Mouse (Mus musculus): ENCODE measurements around the gene Smap2.

Gene Smap2

GRCm38 (mm10) chr4:121020040-121020790 is 3.2 kb upstream of the Smap2 start:
- no peak for DNase-seq (ENCODE audit: low read depth)

GRCm38 (mm10) chr4:121018250-121018649 is 1.2 kb upstream of the Smap2 start:
- DNase-seq (ENCODE audit: low read depth) = no peak

- DNase-seq (ENCODE audit: low read depth) = no peak
Observed at GRCm38 (mm10) chr4:121016021-121016898, 787 bp downstream of the Smap2 start.

GRCm38 (mm10) chr4:121015268-121015659 is 1.8 kb downstream of the Smap2 start:
- no peak for DNase-seq (ENCODE audit: low read depth)

- DNase-seq (ENCODE audit: low read depth) = peak; percentile 66
Observed at GRCm38 (mm10) chr4:121014594-121015267, 2.3 kb downstream of the Smap2 start.

- no peak for DNase-seq (ENCODE audit: low read depth)
Observed at GRCm38 (mm10) chr4:121010770-121011549, 6.1 kb downstream of the Smap2 start.

- no peak for DNase-seq (ENCODE audit: low read depth)
Observed at GRCm38 (mm10) chr4:121009151-121009550, 7.9 kb downstream of the Smap2 start.

- no peak for DNase-seq (ENCODE audit: low read depth)
Observed at GRCm38 (mm10) chr4:121008071-121008745, 8.8 kb downstream of the Smap2 start.

- DNase-seq (ENCODE audit: low read depth) = no peak
Observed at GRCm38 (mm10) chr4:121007006-121007405, 10.0 kb downstream of the Smap2 start.

- DNase-seq (ENCODE audit: low read depth) = no peak
Observed at GRCm38 (mm10) chr4:121004679-121005078, 12.4 kb downstream of the Smap2 start.

GRCm38 (mm10) chr4:121003611-121004091 is 13.4 kb downstream of the Smap2 start:
- no peak for DNase-seq (ENCODE audit: low read depth)

- no peak for DNase-seq (ENCODE audit: low read depth)
Observed at GRCm38 (mm10) chr4:121002400-121003171, 14.5 kb downstream of the Smap2 start.

GRCm38 (mm10) chr4:121001659-121002058 is 15.4 kb downstream of the Smap2 start:
- DNase-seq (ENCODE audit: low read depth) = no peak

- DNase-seq (ENCODE audit: low read depth) = no peak
Observed at GRCm38 (mm10) chr4:121001042-121001441, 16.0 kb downstream of the Smap2 start.

- no peak for DNase-seq (ENCODE audit: low read depth)
Observed at GRCm38 (mm10) chr4:120995911-120996310, 21.1 kb downstream of the Smap2 start.

GRCm38 (mm10) chr4:120993025-120993424 is 24.0 kb downstream of the Smap2 start:
- DNase-seq (ENCODE audit: low read depth) = no peak

- no peak for DNase-seq (ENCODE audit: low read depth)
Observed at GRCm38 (mm10) chr4:120992284-120992683, 24.8 kb downstream of the Smap2 start.

GRCm38 (mm10) chr4:120987319-120987718 is 29.7 kb downstream of the Smap2 start:
- no peak for DNase-seq (ENCODE audit: low read depth)

GRCm38 (mm10) chr4:120986446-120986845 is 30.6 kb downstream of the Smap2 start:
- peak; percentile 48 for DNase-seq (ENCODE audit: low read depth)

GRCm38 (mm10) chr4:120978221-120978620 is 38.8 kb downstream of the Smap2 start:
- no peak for DNase-seq (ENCODE audit: low read depth)

Data from c-Kit-positive CD71-negative TER-119-negative erythroid progenitor cells, embryonic 14.5 days (primary cell).